Mouse (Mus musculus) G1E (cell line): ENCODE measurements around the gene Slc4a3.

Experiments
- CTCF ChIP-seq: IDR thresholded peaks from 2 replicates; pipeline ENCODE4 v1.5.1; 2012; ENCODE audit warnings: low read depth, low read length, inconsistent platforms, mixed read lengths
- TAL1 ChIP-seq: conservative IDR thresholded peaks from 2 replicates; pipeline ENCODE4 v1.6.1; 2012; ENCODE audit warnings: low read depth, low read length, inconsistent platforms, mixed read lengths

GRCm38 (mm10) chr1:75603584-75603983 is 57.5 kb downstream of the Slc4a3 start:
- TF ChIP-seq TAL1 (no peak), CTCF (no peak)
